Mouse (Mus musculus) cerebellum, adult 9-10 months (tissue): ENCODE measurements around the gene Plekha5.
"Not testable (repeated sequence)": the region's sequence is repeated elsewhere in the genome, so short reads cannot be mapped to it uniquely, and the experiment has no call there.

Experiments
- DNase-seq: peaks from one replicate; pipeline ENCODE4 v3.0.0; 2022

Gene Plekha5

DNA sequence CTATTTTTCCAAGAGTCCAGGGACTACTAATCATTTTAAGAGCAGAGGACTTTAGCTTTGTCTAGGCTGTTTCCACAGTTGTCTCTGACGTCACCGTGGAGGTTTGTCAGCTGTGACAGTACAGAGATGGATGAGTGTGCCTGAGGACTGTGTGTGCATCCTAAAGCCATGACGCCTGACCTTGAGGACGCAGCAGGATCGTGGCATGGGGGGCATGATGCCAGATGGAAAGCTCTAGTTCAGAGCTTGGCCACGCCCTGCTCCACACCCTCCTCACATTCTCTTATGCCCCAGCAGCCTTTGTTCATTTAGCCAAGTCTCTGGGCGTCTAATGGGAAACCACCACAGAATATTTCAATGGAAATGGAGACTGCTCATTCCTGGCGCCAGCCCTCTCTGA is 111.7 kb downstream of the Plekha5 start:
- DNase-seq = no peak

DNA sequence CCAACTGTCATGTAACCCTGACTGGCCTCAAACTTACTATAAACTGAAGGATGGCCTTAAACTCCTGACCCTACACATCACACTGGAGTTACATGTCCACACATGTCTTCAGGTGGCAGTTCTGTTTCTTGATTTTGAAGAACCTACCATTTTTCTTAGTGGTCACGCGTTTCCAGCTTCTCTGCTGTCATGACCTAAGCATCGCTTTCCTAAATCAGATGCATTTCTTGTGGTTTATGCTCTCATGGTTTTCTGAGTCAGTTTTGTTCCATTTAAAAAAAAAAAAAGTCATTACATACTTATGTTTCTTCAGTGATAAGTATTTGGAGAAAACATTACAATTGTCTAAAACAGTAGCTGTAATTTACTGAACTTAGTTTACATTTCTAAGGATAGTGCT is 118.1 kb downstream of the Plekha5 start:
- DNase-seq = no peak

DNA sequence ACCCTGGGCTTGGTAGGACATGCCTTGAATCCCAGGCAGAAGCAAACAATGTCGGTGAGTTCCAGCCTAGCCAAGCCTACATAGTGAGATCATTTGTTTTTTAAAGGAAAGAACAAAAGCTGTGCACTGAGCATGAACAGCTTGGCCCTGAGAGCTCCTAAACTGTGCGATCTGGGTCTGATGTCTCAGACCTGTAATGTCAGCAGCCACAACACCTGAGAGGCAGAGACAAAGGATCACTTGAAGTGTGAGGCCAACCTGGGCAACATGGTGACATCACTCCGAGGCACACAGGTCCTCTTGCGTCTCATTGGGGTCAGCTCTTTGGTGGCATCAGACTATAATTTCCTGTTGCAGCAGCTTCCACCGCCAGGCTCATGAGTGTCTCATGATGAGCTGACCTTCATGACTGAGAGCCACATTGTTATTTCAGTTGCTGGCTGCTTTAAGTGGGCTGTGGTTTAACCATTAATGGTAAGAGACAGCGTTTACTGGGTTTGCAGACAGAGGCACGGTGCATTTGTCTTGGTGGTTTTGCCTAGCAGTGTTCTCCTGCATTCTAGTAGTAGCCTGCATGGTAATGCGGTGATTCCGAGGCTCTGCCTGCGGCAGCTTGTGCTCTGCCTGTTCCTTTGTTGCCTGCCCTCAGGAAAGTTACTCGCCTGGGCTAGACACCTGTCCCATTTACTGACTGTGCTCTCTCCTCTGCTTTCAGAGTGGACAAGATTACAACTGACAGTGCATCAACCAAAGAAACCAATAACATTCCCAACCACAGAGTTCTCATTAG is 119.3 kb downstream of the Plekha5 start:
- DNase-seq = no peak

DNA sequence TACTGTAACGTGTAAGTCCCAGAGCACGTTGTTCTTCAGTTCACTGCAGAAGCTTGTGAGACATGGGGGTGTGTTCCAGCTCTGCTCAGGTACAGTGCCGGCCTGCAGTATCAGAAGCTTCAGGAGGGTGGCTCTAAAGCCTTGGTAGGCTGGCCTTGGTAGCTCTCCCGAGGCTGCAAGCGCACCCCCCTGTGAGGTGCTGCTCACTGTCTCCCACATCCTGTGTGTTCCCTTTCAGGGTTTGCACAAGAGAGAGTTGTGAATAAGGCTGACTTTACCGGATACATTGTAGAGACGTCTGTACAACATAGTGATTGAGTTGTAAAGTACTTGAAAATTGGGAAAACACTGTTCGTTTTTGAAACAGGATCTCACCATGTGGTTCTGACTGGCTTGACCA is 122.2 kb downstream of the Plekha5 start:
- DNase-seq = no peak

DNA sequence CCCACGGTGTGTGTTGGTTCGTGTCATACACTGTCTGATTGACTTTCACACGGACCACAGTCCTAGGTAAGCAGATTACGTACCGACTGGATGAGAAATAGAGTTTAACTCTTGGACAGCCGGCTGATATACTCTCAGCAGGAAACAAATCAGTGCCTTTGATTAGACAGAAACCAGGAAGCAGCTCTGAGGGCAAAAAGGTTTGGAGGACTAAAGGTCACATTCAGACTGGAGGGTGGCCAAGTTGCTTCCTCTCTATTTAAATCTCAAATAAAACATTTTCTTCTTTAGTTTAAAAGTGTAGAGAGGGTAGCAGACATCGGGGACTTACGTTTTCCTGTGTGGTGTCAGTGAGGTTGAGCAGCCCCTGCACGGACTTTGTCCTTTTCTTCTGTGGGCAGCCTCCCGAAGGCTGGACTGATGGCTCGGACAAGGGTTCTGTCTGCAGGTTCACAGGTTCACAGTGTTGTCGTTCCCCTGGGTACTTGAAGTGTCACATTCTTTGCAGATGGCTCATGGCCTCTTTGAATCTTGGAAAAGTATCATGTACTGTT is 122.9 kb downstream of the Plekha5 start:
- no peak for DNase-seq

DNA sequence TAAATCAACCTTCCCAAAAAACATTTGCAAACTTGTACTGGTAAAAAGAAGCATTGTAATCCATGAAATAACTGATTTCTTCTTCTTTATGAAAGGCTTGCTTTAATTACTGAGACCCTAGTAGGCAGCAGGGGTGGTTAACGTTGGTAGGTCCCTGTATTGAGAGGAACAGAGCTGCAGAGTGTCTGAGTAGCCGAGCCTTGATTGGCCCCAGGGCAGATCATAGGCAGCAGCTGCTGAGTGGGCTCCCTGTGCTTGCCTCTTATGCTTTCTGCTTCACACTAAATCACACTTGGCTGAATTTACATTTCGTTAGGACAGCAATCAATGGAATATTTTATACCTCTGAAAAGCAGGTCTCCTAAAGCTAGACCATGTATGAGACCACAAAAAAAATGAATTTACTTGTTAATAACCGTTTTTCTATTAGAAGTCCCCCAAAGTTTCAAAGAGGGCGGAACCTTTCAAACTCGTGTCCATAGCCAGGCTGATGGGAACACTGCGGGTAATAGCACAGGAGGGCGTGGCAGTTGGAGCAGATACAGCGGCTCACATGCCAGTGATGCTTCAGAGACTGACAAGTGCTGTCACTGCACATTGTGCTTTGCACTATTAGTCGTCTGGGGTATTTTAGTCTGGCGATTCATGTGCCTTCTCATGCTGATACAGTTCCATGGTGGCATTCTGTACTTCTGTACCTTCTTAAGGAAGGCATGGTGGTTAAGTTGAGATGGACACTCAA is 123.5 kb downstream of the Plekha5 start:
- DNase-seq = no peak

DNA sequence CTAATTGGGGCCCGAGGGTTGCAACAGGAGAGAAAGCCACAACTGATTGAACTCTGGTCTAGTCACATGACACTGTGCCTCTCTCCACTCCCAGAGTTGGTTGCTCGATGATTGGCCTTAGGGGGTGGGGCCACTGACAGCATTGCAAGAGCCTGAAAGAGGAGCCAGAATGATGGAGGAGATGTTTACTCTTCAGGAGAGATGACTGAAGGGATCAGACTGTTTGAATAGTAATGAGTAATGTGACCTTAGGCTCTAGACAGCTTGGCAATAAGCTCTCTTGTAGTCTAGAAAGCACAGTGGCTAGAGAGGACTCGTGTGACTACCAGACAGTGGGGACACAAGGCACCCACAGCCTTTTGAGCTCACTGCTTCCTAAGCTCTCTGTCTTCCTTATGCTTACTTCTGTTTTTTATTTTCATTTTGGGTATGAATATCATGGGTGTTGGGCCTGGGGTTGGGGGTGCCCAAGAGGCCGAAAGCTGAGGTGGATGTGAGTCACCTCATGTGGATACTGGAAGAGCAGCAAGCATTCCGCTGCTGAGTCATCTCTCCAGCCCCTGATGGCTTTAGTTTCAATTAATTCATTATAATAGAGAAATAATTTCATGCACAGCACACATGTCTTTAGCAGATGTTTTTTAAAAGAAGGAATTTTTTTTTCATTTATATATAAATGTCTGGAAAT is 124.4 kb downstream of the Plekha5 start:
- no peak for DNase-seq

DNA sequence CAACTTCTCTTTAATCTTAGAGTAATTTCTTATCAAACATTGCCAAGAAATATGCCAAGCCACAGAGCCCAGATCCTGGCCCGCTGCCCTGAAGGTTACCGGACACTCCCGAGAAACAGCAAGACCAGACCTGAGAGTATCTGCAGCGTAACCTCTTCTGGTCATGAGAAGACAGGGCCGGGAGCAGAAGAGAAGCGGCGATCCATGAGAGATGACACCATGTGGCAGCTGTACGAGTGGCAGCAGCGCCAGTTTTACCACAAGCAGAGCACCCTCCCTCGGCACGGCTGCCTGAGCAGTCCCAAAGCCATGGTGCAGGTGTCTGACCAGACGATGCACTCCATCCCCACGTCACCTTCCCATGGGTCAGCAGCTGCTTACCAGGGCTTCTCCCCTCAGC is 126.9 kb downstream of the Plekha5 start:
- DNase-seq = peak; percentile 65

DNA sequence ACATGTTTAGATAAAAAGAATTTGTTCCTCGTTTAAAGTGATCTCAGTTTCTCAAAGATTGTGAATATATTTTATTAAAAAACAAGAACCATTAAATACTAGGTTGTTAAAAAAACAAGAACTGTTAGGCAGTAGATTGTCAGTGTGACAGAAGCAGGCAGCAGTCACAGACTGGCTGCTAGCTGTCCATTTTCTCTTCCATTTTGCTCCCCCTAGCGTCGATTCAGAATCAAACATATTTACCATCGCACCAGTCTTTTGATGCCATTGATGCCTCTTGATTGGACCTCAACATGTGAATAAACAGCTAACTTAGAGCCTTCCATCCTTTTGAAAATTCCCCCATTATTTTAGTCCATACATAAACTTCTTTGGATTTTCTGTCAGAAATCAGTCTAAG is 130.4 kb downstream of the Plekha5 start:
- DNase-seq = peak; percentile 74

DNA sequence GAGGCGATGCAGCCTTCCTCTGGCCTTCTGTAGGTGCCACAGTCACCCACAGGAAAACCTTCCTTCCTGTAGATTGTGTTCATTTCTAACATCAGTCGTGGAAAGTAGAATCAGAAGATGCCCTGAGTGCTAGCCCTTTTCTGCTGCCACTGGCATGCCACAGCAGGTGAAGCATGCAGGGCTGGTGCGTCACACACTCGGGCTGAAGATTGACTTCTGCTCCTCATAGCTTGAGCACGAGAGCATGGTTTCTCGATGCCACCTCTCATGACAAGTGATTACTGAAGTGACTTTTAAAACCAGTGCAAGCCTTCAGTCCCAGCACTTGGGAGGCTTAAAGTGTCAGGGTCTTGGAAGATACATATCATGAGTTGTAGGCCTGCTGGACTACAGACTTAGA is 135.6 kb downstream of the Plekha5 start:
- no peak for DNase-seq

DNA sequence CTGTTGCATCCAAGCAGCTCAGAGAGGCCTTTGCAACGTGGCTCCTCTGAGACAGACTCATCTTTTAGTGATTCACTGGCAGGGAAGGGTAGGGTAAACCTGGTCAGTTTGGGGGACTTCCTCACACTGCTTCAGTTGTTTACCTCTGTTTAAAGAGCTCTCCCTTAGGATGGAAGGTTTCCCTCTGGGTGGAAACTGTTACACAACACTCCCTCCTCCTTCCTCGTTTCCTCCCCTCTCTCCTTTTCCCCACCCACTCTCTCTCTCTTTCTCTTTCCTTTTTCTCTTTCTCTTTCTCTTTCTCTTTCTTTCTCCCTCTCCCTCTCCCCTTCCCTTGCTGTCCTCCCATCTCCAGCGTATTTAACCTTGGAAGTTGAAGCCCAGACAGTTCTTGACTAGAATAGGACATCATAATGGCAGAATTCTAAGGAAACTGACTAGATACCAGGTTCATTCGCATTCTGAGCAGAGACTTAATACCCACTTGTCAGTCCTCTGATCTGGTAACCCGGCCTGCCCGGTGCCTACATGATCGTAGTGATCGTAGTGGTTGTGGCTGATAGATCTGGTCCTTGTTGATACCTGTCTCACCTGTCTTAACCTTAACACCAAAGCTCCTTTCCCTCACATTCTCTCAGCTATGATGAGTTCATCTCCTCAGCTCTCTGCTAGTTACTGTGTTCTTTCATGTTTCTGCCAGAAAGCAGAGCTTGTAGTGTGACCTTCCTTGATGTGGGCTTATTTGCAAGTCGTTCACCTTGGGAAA is 137.5 kb downstream of the Plekha5 start:
- no peak for DNase-seq

DNA sequence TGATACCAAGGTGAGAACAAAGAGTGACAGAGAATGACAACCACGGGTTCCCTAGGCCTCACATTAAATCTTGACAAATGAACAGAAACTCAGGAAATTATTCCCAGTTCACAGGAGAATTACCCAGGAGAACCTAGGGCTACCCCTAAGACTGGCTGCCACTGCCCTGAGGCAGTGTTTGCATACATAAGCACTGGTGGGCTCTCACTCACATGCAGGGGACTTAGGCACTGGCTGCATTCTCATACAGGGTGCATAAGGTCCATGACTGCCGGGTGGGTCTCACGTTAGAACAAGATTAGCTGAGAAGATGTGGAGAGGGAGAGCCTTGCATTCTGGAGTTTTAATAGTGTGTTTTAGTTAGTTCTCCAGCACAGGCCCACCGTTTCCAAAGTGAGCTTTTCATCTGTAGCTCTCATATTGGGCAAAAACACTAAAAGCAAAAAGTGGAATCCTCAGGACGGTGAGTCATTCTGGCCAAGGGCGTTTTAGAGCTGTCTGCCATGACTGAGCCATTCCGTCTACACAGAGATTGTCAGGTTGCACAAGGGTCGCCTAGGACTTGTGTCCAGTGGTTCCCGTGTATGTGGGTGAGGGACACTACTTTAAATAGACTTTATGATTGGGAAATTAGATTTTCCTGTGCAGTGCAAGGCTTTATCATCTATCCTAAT is 138.2 kb downstream of the Plekha5 start:
- no peak for DNase-seq

DNA sequence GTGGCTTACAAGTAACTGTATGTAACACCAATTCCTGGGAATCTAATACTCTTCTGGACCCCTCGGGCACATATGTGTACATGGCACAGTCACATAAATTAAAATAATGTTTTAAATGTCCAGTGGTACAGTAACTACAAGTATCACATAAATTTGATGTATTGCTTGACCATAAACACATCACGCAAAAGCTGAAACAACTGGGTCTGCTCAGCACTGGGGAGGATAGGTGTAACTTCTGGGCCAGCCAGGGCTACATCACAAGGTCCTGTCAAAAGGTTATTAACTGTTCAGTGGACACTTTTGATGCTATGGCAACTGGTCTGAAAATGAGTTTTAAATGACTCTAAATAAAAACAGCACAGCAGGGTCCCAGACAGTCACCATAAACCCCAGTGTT is 143.3 kb downstream of the Plekha5 start:
- no peak for DNase-seq

DNA sequence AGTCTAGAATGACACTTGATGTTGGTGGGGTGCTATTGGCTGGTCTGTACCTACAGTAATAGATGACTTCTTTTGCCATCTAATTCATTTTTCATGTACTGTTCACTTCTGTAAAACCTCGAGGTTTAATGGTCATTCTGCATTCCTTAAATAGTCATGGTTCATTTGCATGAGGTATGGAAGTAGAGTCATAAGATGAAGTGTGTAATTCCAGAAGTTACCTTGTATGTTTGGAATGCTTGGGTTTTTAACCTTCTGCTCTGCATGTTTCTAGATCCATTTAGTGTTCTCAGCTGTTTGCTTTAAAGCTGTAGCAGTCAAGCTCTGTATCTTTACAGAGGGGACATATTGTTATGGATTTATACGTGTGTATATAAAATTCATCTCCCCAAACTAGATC is 144.0 kb downstream of the Plekha5 start:
- no peak for DNase-seq

DNA sequence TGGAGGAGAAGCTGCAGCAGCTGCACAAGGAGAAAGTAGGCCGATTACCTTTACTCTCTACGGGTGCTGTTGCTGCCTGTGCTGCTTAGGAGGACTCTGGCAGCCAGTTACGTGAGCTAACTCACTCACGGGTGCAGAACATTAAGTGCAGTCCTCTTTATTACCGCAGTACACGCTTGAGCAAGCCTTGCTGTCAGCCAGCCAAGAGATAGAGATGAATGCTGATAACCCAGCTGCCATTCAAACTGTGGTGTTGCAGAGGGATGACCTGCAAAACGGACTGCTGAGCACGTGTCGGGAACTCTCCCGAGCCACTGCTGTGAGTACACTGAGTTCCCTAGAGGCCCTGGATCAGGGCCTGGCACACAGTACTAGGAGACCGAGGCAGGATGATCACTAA is 146.3 kb downstream of the Plekha5 start:
- peak; percentile 55 for DNase-seq

DNA sequence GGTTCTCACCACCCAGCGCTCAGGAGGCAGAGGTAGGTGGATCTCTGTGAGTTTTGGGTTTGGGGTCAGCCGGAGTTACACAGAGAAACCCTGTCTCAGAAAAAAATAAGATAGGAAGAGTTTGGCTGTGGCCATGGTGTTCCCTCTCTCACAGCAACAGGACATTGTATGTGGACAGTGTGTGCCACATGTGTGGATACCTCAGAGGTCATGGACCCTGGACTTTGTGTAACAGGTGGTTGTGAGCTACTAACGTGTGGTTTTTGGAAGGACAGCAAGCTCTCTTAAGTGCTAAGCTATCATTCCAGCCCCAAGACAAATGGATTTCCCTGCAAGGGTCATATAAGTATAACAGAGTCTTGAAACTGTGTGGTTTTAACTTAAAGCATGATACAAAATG is 151.1 kb downstream of the Plekha5 start:
- no peak for DNase-seq

DNA sequence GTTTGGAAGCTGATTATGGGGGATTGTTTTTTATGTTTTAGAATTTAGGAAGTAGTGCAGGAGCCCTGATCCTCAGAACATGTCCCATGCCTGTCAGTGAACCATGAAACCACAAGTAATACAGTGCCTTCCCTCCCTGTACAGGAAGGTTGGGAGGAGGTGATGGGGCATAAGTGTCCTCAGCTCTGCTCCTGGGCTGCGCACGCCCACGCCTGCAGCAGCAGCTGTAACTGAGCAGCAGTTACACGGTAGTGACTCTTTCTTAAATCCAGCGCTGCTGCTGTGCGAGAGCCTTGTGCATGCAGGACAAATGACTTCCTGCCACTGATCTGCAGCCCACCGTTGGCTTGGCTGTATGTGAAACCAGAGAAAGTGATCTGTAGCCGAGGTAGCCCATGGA is 152.3 kb downstream of the Plekha5 start:
- DNase-seq = no peak

DNA sequence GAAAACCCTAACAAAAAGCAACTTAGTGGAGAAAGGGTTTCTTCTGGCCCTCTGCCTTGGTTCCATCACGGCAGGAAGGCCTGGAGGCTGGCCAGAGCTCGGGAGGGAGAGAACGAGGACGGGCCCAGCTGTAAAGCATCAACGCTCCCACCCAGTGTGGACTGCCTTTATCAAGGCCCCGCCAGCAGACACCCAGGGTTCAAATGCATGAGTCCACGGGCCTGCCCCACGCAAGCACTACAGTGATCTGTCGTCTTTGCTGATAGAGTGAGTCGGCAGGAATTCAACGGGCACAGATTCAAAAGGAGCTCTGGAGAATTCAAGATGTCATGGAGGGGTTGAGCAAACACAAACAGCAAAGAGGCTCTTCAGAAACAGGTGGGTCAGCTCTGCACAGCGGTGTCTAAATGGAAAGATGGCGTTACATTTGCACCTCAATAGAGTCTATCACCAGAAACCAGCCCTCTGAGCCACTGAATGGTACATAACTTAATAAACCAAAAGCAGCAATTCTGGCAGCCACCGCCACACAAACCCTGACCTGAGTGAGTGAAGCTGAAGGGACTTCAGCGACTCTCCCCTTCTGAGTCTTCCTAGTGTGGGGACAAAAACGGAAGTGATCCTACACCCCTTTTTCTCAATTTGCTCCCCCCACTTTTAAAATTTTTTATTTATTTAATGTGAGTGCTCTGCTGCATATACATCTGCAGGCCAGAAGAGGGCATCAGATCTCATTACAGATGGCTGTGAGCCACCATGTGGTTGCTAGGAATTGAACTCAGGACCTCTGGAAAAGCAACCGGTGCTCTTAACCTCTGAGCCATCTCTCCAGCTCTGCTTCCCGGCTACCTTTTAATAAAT is 153.3 kb downstream of the Plekha5 start:
- DNase-seq = no peak

DNA sequence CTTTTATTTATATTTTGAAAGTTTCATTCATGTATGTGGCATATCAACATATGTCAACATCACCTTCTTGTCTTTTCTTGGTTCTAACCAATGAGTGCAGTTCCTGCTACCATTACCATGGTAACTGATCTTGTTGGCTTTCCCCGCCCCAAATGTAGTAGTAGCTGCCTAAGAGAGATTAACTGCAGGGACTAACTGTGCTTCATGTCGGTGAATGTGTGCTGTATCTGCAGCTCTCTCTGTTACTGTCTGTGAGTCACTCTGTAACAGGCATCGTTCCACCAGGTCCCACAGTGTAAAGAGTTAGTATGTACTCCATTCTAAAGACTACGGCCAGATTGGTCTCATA is 153.9 kb downstream of the Plekha5 start:
- no peak for DNase-seq

DNA sequence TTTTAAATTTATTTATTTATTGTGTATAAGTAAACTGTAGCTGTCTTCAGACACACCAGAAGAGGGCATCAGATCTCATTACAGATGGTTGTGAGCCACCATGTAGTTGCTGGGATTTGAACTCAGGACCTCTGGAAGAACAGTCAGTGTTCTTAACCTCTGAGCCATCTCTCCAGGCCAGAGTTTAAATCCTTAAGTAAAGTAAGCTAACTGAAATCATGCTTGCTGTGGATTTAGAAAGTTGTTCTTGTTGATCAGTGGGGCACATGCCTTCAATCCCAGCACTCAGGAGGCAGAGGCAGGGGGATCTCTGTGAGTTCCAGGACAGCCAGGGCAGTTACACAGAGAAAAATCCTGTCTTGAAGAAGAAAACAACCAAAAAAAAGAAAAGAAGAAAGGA is 155.1 kb downstream of the Plekha5 start:
- not testable (repeated sequence) for DNase-seq

DNA sequence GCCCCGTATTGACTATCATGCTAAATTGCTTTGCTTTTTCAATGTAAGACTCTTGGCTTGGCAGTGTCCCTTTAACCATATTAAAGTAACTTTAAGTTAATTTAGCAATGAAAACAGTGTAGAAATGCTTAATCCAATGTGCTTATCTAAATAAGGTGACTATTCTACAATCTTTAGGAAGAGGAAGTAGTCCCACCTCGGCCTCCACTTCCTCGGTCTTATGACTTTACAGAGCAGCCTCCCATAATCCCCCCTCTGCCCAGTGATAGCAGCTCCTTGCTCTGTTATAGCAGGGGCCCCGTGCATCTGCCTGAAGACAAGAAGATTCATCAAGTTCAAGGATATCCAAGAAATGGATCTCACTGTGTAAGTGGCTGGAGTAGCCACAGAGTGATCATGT is 156.3 kb downstream of the Plekha5 start:
- no peak for DNase-seq
